Mouse (Mus musculus) stomach, embryonic 15.5 days (tissue): ENCODE data around the gene Tex261. TPM values are rescaled to one million over a fixed set of nuclear protein-coding genes. Genes with fewer than 3 reads are reported as not detected.

Source experiments
- ATAC-seq: fragments of 200-750 bp; cut with Nextera tagmentation; 2 replicates; pipeline ENCODE4 v1.8.0; 2017; ENCODE audit warnings: low read depth, moderate number of reproducible peaks, moderate TSS enrichment; ENCODE audit not compliant: insufficient read depth, low FRiP score
- H3K27ac ChIP-seq: fragments of 300-500 bp; sonication (generic); 2 replicates; pipeline ENCODE4 v1.5.1; 2015; ENCODE audit warnings: mild to moderate bottlenecking, inconsistent platforms
- H3K27me3 ChIP-seq: fragments of 300-500 bp; sonication (generic); replicated peaks from 2 replicates; pipeline ENCODE4 v1.6.1; 2015; ENCODE audit warnings: inconsistent platforms
- H3K36me3 ChIP-seq: fragments of 300-500 bp; sonication (generic); 2 replicates; pipeline ENCODE4 v1.6.1; 2015; ENCODE audit warnings: inconsistent platforms
- H3K4me1 ChIP-seq: fragments of 300-500 bp; sonication (generic); 2 replicates; pipeline ENCODE4 v1.6.1; 2015; ENCODE audit warnings: inconsistent platforms
- H3K4me2 ChIP-seq: fragments of 300-500 bp; sonication (generic); 2 replicates; pipeline ENCODE4 v1.6.1; 2015; ENCODE audit warnings: mild to moderate bottlenecking, inconsistent platforms
- H3K4me3 ChIP-seq: fragments of 300-500 bp; sonication (generic); replicated peaks from 2 replicates; pipeline ENCODE4 v1.5.1; 2015; ENCODE audit warnings: inconsistent platforms
- H3K9ac ChIP-seq: fragments of 300-500 bp; sonication (generic); 2 replicates; pipeline ENCODE4 v1.6.1; 2015; ENCODE audit warnings: inconsistent platforms
- H3K9me3 ChIP-seq: fragments of 300-500 bp; sonication (generic); 2 replicates; pipeline ENCODE4 v1.6.1; 2016; ENCODE audit warnings: inconsistent platforms
- WGBS: fragments of 180-500 bp; shearing (Covaris S2); methylation state at CpG from one replicate; pipeline ENCODE4 v1.1.7; 2015; 5-methylcytosine and 5-hydroxymethylcytosine counted together
- polyA plus RNA-seq: library from polyadenylated mRNA; unstranded; fragments of >200 nt; fragmentation: Nextera tagmentation; extraction: Ambion mirVana; gene quantifications from 2 replicates; pipeline ENCODE4 v1.2.1, GENCODE M21; 2015

Gene Tex261
- polyA plus RNA-seq, 1 experiment from 2014 or later = 86.2 TPM

GRCm38 (mm10) chr6:83750171-83750684 lies 25.4 kb downstream of the Tex261 start:
- Histone ChIP-seq H3K9me3 (no peaks in the 10 kb centered on the region), H3K27ac (no peak overlapping the region), H3K9ac (no peak overlapping the region), H3K4me2 (peak overlapping the region; percentile 25; the same call in 1 of the 2 replicates), H3K36me3 (no peaks in the 10 kb centered on the region), H3K4me3 (no peak overlapping the region), H3K4me1 (no peaks in the 10 kb centered on the region), H3K27me3 (peaks cover 14% of the 10 kb centered on the region; the same call in 1 of the 2 replicates)
- no peak for ATAC-seq
- 8% methylated on average over 11 of the region's 11 CpGs for WGBS

GRCm38 (mm10) chr6:83749286-83749685 lies 26.3 kb downstream of the Tex261 start:
- H3K36me3 ChIP-seq = no peaks in the 10 kb centered on the region
- no peak overlapping the region for H3K4me3 ChIP-seq
- 57% methylated on average over 3 of the region's 3 CpGs for WGBS
- peaks cover 14% of the 10 kb centered on the region; the same call in 1 of the 2 replicates for H3K27me3 ChIP-seq
- no peak overlapping the region for H3K9ac ChIP-seq
- 0 out of 2 replicates have a peak, but pooled peaks cover 2% of the 10 kb centered on the region for H3K4me1 ChIP-seq
- no peak for ATAC-seq
- H3K27ac ChIP-seq = no peak overlapping the region
- no peaks in the 10 kb centered on the region for H3K9me3 ChIP-seq
- H3K4me2 ChIP-seq = no peak overlapping the region

- no peak overlapping the region for H3K9ac ChIP-seq
- no peak for ATAC-seq
- no peak overlapping the region for H3K4me3 ChIP-seq
- H3K9me3 ChIP-seq = no peaks in the 10 kb centered on the region
- H3K27me3 ChIP-seq = 0 out of 2 replicates have a peak, but pooled peaks cover under 1% of the 10 kb centered on the region
- H3K36me3 ChIP-seq = no peaks in the 10 kb centered on the region
- no peak overlapping the region for H3K4me2 ChIP-seq
- 59% methylated on average over 2 of the region's 2 CpGs for WGBS
- no peak overlapping the region for H3K27ac ChIP-seq
- H3K4me1 ChIP-seq = 0 out of 2 replicates have a peak, but pooled peaks cover 4% of the 10 kb centered on the region
Measured at GRCm38 (mm10) chr6:83745466-83745865, 30.1 kb downstream of the Tex261 start.

- no peak overlapping the region for H3K27ac ChIP-seq
Measured at GRCm38 (mm10) chr6:83744557-83744956, 31.1 kb downstream of the Tex261 start.

GRCm38 (mm10) chr6:83744126-83744525 lies 31.5 kb downstream of the Tex261 start:
- Histone ChIP-seq H3K27me3 (no peaks in the 10 kb centered on the region), H3K4me2 (no peak overlapping the region), H3K27ac (no peak overlapping the region), H3K9me3 (no peaks in the 10 kb centered on the region), H3K4me3 (no peak overlapping the region), H3K9ac (no peak overlapping the region), H3K36me3 (no peaks in the 10 kb centered on the region), H3K4me1 (0 out of 2 replicates have a peak, but pooled peaks cover 4% of the 10 kb centered on the region)
- ATAC-seq = peak; percentile 41; the same call in 1 of the 2 replicates
- 53% methylated on average over 5 of the region's 5 CpGs for WGBS

More at GRCm38 (mm10) chr6:83744557-83744956, 31.1 kb downstream of the Tex261 start:
- no peak overlapping the region for H3K4me3 ChIP-seq
- WGBS = 51% methylated on average over 5 of the region's 5 CpGs
- no peaks in the 10 kb centered on the region for H3K27me3 ChIP-seq
- H3K9me3 ChIP-seq = no peaks in the 10 kb centered on the region
- no peaks in the 10 kb centered on the region for H3K36me3 ChIP-seq
- no peak overlapping the region for H3K9ac ChIP-seq
- H3K4me1 ChIP-seq = 0 out of 2 replicates have a peak, but pooled peaks cover 4% of the 10 kb centered on the region
- no peak for ATAC-seq
- no peak overlapping the region for H3K4me2 ChIP-seq

GRCm38 (mm10) chr6:83743212-83743611 lies 32.4 kb downstream of the Tex261 start:
- no peak for ATAC-seq
- H3K9me3 ChIP-seq = no peaks in the 10 kb centered on the region
- H3K4me2 ChIP-seq = no peak overlapping the region
- WGBS = 59% methylated on average over 5 of the region's 5 CpGs
- no peak overlapping the region for H3K9ac ChIP-seq
- no peaks in the 10 kb centered on the region for H3K27me3 ChIP-seq
- no peak overlapping the region for H3K27ac ChIP-seq
- 0 out of 2 replicates have a peak, but pooled peaks cover 4% of the 10 kb centered on the region for H3K4me1 ChIP-seq
- H3K4me3 ChIP-seq = no peak overlapping the region
- H3K36me3 ChIP-seq = no peaks in the 10 kb centered on the region

GRCm38 (mm10) chr6:83742761-83743160 lies 32.9 kb downstream of the Tex261 start, which contains the start of gene Atp6v1b1:
Atp6v1b1 (plus strand) TSS chr6:83742990.
- Histone ChIP-seq H3K27ac (no peak within 1 kb of the TSS), H3K9ac (no peak within 1 kb of the TSS), H3K4me3 (no peak within 1 kb of the TSS), H3K9me3 (no peaks in the 10 kb centered on the region), H3K36me3 (no peaks in the 10 kb centered on the region), H3K4me2 (no peak within 1 kb of the TSS), H3K4me1 (0 out of 2 replicates have a peak, but pooled peaks cover 4% of the 10 kb centered on the region), H3K27me3 (no peaks in the 10 kb centered on the region)
- 53% methylated on average over 5 of the region's 5 CpGs for WGBS
- no peak for ATAC-seq

- no peak for ATAC-seq
- no peaks in the 10 kb centered on the region for H3K4me1 ChIP-seq
- H3K27ac ChIP-seq = no peak overlapping the region
- no peaks in the 10 kb centered on the region; the same call in 1 of the 2 replicates for H3K27me3 ChIP-seq
- no peak overlapping the region for H3K9ac ChIP-seq
- no peak overlapping the region for H3K4me3 ChIP-seq
- H3K4me2 ChIP-seq = no peak overlapping the region
- H3K36me3 ChIP-seq = no peaks in the 10 kb centered on the region
- H3K9me3 ChIP-seq = no peaks in the 10 kb centered on the region
- 57% methylated on average over 6 of the region's 6 CpGs for WGBS
Measured at GRCm38 (mm10) chr6:83738596-83738995, 37.0 kb downstream of the Tex261 start.

GRCm38 (mm10) chr6:83737311-83737710 lies 38.3 kb downstream of the Tex261 start:
- no peak overlapping the region for H3K4me2 ChIP-seq
- no peaks in the 10 kb centered on the region; the same call in 1 of the 2 replicates for H3K27me3 ChIP-seq
- no peak for ATAC-seq
- H3K9ac ChIP-seq = no peak overlapping the region
- H3K4me3 ChIP-seq = no peak overlapping the region
- 32% methylated on average over 12 of the region's 13 CpGs for WGBS
- H3K27ac ChIP-seq = no peak overlapping the region
- H3K4me1 ChIP-seq = no peaks in the 10 kb centered on the region
- H3K9me3 ChIP-seq = no peaks in the 10 kb centered on the region
- H3K36me3 ChIP-seq = no peaks in the 10 kb centered on the region

- no peak overlapping the region for H3K27ac ChIP-seq
- H3K4me3 ChIP-seq = no peak overlapping the region
- no peaks in the 10 kb centered on the region for H3K9me3 ChIP-seq
- ATAC-seq = 0 out of 2 replicates have a peak, but pooled peaks have one; percentile 50
- peaks cover 13% of the 10 kb centered on the region; the same call in 1 of the 2 replicates for H3K27me3 ChIP-seq
- H3K4me2 ChIP-seq = no peak overlapping the region
- no peaks in the 10 kb centered on the region for H3K36me3 ChIP-seq
- no peak overlapping the region for H3K9ac ChIP-seq
- H3K4me1 ChIP-seq = no peaks in the 10 kb centered on the region
- 30% methylated on average over 5 of the region's 5 CpGs for WGBS
Measured at GRCm38 (mm10) chr6:83731128-83731527, 44.5 kb downstream of the Tex261 start.

- Histone ChIP-seq H3K4me3 (no peak overlapping the region), H3K9ac (no peak overlapping the region), H3K4me1 (no peaks in the 10 kb centered on the region), H3K36me3 (no peaks in the 10 kb centered on the region), H3K27ac (no peak overlapping the region), H3K4me2 (no peak overlapping the region), H3K9me3 (no peaks in the 10 kb centered on the region), H3K27me3 (peaks cover 13% of the 10 kb centered on the region)
- 66% methylated on average over 14 of the region's 14 CpGs for WGBS
- ATAC-seq = no peak
Measured at GRCm38 (mm10) chr6:83729350-83729970, 46.2 kb downstream of the Tex261 start.

- H3K36me3 ChIP-seq = no peaks in the 10 kb centered on the region
- H3K4me3 ChIP-seq = no peak overlapping the region
- no peak for ATAC-seq
- H3K27ac ChIP-seq = no peak overlapping the region
- H3K9ac ChIP-seq = no peak overlapping the region
- 90% methylated on average over 3 of the region's 3 CpGs for WGBS
- no peaks in the 10 kb centered on the region for H3K4me1 ChIP-seq
- no peaks in the 10 kb centered on the region for H3K9me3 ChIP-seq
- no peak overlapping the region for H3K4me2 ChIP-seq
- H3K27me3 ChIP-seq = peaks cover 13% of the 10 kb centered on the region
Measured at GRCm38 (mm10) chr6:83728488-83728887, 47.1 kb downstream of the Tex261 start.
